8 mouse cellular contexts compared by ENCODE assay signal in genomic region chr4:155251147-155251546, GRCm38 (mm10). TPM values are rescaled to one million over a fixed set of nuclear protein-coding genes. Genes with fewer than 3 reads are reported as not detected.
A peak's percentile ranks its signal among the peaks of the same experiment; 100 is the strongest.
DNase-seq lines count a peak whose midpoint lies in the region; ATAC-seq lines count a peak whose summit lies in the region.

No protein-coding gene starts in this region.

- no peak for ATAC-seq in lung, embryonic 16.5 days (ENCODE audit: low read depth)
- no peak for ATAC-seq in limb, embryonic 13.5 days (ENCODE audit: low FRiP score, low read depth)
- ATAC-seq in stomach, embryonic 16.5 days (ENCODE audit: insufficient read depth, low FRiP score): no peak

- no peak overlapping the region; the same call in 1 of the 2 replicates for H3K27ac ChIP-seq in lung, embryonic 16.5 days (ENCODE audit: low read length)
- H3K27ac ChIP-seq in limb, embryonic 13.5 days: no peak overlapping the region
- H3K27ac ChIP-seq in stomach, embryonic 16.5 days (ENCODE audit: low read length): peak overlapping the region; percentile 99

- H3K36me3 ChIP-seq in lung, embryonic 16.5 days (ENCODE audit: control insufficient read depth, insufficient read depth, low read length): peaks cover 3% of the 10 kb centered on the region; the same call in 1 of the 2 replicates
- peaks cover 22% of the 10 kb centered on the region for H3K36me3 ChIP-seq in limb, embryonic 13.5 days
- no peaks in the 10 kb centered on the region for H3K36me3 ChIP-seq in stomach, embryonic 16.5 days (ENCODE audit: control insufficient read depth, insufficient read depth, low read length)

- peak overlapping the region; percentile 55; the same call in 1 of the 2 replicates for H3K4me3 ChIP-seq in lung, embryonic 16.5 days (ENCODE audit: low read length)
- H3K4me3 ChIP-seq in limb, embryonic 13.5 days: peak overlapping the region; percentile 56
- peak overlapping the region; percentile 64 for H3K4me3 ChIP-seq in stomach, embryonic 16.5 days (replicated peaks; ENCODE audit: low read length)

- WGBS in lung, embryonic 16.5 days: 50% methylated on average over 3 of the region's 3 CpGs
- WGBS in limb, embryonic 13.5 days: 72% methylated on average over 3 of the region's 3 CpGs
- 34% methylated on average over 3 of the region's 3 CpGs for WGBS in stomach, embryonic 16.5 days

- H3K4me2 ChIP-seq in lung, embryonic 16.5 days (ENCODE audit: low read depth, low read length): peak overlapping the region; percentile 71
- H3K4me2 ChIP-seq in limb, embryonic 13.5 days (replicated peaks): peak overlapping the region; percentile 68
- H3K4me2 ChIP-seq in stomach, embryonic 16.5 days (ENCODE audit: low read depth, low read length): peak overlapping the region; percentile 79

- peaks cover 20% of the 10 kb centered on the region for H3K4me1 ChIP-seq in lung, embryonic 16.5 days (replicated peaks; ENCODE audit: control insufficient read depth, insufficient read depth, low read length)
- peaks cover 38% of the 10 kb centered on the region for H3K4me1 ChIP-seq in limb, embryonic 13.5 days
- peaks cover 31% of the 10 kb centered on the region for H3K4me1 ChIP-seq in stomach, embryonic 16.5 days (ENCODE audit: control insufficient read depth, insufficient read depth, low read length)

- DNase-seq in cerebellum, adult 11-12 months: peak; percentile 61
- no peak for DNase-seq in cerebellum, adult 11 months
- DNase-seq in lung, postnatal 10 days: no peak
- DNase-seq in thymus, postnatal 25 days: no peak
- DNase-seq in kidney, adult 9 months: no peak

- peak overlapping the region; percentile 79; the same call in 1 of the 2 replicates for H3K9ac ChIP-seq in lung, embryonic 16.5 days (ENCODE audit: low read length)
- peak overlapping the region; percentile 70 for H3K9ac ChIP-seq in limb, embryonic 13.5 days
- peak overlapping the region; percentile 84; the same call in 1 of the 2 replicates for H3K9ac ChIP-seq in stomach, embryonic 16.5 days (ENCODE audit: low read length)

- H3K9me3 ChIP-seq in lung, embryonic 16.5 days (ENCODE audit: control insufficient read depth, low read length): no peaks in the 10 kb centered on the region
- H3K9me3 ChIP-seq in limb, embryonic 13.5 days: peaks cover 4% of the 10 kb centered on the region; the same call in 1 of the 2 replicates
- H3K9me3 ChIP-seq in stomach, embryonic 16.5 days (replicated peaks; ENCODE audit: control insufficient read depth, low read length): no peaks in the 10 kb centered on the region

- H3K27me3 ChIP-seq in lung, embryonic 16.5 days (ENCODE audit: control insufficient read depth, insufficient read depth, low read depth, low read length): no peaks in the 10 kb centered on the region
- no peaks in the 10 kb centered on the region for H3K27me3 ChIP-seq in limb, embryonic 13.5 days
- H3K27me3 ChIP-seq in stomach, embryonic 16.5 days (ENCODE audit: control insufficient read depth, insufficient read depth, low read length): no peaks in the 10 kb centered on the region

RNA-seq across cellular contexts. Expression of gene Faap20, which starts 1.5 kb away (rescaled TPM):
- polyA plus RNA-seq in lung, embryonic 16.5 days (2015; fragmentation: Nextera tagmentation; extraction: Ambion mirVana): 78.6 and 79.6 TPM in 2 replicates
- polyA plus RNA-seq in limb, embryonic 13.5 days (2015; fragmentation: Nextera tagmentation; extraction: Ambion mirVana): 92.1 and 97.8 TPM in 2 replicates
- 58.4 and 60.1 TPM in 2 replicates for polyA plus RNA-seq in stomach, embryonic 16.5 days (2015; fragmentation: Nextera tagmentation; extraction: Ambion mirVana)

RNA-seq across cellular contexts. Expression of gene Ski, which starts 28.8 kb away (rescaled TPM):
- polyA plus RNA-seq in lung, embryonic 16.5 days (2015; fragmentation: Nextera tagmentation; extraction: Ambion mirVana): 15.8 and 16.7 TPM in 2 replicates
- 24.4 and 24.8 TPM in 2 replicates for polyA plus RNA-seq in limb, embryonic 13.5 days (2015; fragmentation: Nextera tagmentation; extraction: Ambion mirVana)
- polyA plus RNA-seq in stomach, embryonic 16.5 days (2015; fragmentation: Nextera tagmentation; extraction: Ambion mirVana): 17.7 and 17.9 TPM in 2 replicates
